Mouse (Mus musculus): ENCODE measurements around the gene Psmc3ip. TPM values are rescaled to one million over a fixed set of nuclear protein-coding genes. Genes with fewer than 3 reads are reported as not detected.

Psmc3ip gene
- total RNA-seq, 2 experiments from 2014 or later: 11.5 to 21.3 TPM

DNA sequence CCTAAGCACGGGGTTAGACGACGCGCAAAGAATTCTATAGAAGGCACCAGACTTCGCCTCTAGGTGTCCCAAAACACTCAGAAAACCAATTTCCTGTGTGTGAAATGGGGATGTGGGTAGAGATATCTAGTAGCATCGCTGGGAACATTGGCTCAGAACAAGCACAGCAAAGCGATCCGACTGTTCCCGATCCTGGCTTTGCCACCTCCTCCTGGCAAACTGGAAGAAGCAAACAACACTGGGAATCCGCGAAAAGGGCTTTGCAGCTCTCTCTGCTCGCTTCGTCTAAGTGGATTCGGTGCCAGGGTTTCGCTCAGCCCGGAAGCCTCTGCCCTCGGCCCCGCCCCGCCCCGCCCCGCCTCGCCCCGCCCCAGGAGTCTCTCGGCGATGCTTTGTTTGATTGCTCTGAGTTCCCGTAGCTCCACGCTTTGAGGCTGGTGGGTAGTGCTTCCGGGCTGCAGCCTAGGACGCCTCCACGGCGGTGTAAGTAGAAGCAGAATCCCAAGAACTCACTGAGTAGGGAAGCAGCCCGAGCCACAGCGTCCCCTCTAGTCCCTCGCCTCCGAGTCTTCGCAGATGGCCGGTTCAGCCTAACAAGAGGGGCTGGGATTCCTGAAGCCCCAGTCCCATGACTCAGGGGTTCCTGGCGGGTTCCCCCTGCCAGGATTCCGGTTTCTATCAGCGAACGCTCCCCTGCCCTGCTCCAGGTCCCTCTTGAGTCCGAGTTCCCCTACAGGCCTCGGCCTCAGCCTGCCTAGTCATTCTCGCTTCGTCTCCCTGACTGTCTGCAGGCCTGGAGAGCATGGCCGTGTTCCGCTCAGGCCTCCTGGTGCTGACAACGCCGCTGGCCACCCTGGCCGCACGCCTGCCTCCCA lies 12.8 kb downstream of the Psmc3ip start, which contains the start of gene Coasy:
Gene Coasy, plus strand, starts transcription at position 358 of the 875 bp plus-strand sequence.
- ATAC-seq (ENCODE audit: poor library complexity, severe bottlenecking): peak; percentile 68

DNA sequence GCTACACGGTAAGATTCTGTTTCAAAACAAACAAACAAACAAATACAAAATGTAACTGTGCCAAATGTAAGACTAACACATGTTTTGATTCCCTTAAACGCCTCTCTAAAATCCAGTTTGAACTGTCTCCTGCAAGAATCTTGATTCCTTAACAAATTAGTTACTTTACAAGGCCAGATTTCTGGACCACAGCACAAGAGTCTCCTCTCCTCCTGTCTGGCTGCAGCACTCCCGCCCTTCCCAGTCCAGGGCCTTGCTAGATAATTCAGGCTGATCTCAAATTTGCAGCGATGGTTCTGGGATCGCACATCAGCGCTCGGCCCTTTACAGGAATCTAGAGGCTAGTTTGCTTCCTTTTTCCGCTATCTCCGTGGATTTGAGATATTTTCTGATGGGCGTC lies 13.6 kb downstream of the Psmc3ip start:
- ATAC-seq (ENCODE audit: poor library complexity, severe bottlenecking): 0 out of 2 replicates have a peak, but pooled peaks have one; percentile 1

DNA sequence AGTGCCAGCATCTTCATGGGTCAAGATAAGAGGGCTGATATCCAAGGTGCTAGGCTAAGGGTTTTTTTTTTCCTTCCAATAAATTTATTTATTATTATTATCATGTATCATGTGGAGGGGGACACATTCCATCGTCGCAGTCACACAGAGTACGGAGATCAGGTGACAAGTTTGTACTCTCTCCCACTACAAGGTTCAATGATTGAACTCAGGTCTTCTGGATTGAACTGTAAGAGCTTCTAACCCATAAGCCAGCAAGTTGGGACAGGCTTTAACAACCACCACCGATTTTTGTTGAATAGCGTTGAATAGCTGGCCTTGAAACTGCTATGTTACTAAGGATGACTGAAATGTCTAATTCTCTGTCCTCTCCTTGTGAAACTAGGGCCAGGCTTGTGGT lies 14.8 kb downstream of the Psmc3ip start:
- ATAC-seq (ENCODE audit: poor library complexity, severe bottlenecking): no peak

DNA sequence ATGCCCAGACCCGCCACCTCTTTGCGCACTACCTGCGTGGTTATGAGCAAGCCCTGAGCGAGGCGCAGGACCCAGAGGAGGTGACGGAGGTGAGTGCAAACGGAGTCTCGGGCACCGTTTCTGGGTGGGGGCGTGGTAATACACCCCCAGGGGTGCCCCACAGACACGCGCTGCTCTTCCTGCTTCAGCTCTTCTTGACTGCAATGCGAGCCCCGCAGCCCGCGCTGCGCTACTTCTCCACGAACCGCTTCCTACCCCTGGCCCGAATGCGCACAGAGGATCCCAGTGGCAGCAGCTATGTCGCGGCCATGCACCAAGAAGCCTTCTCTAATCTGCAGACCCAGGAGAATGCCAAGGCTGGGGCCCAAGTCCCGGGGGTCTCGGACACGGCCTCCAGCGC lies 15.5 kb downstream of the Psmc3ip start:
- ATAC-seq (ENCODE audit: poor library complexity, severe bottlenecking): peak; percentile 22

- ATAC-seq (ENCODE audit: poor library complexity, severe bottlenecking): no peak
Observed at GRCm38 (mm10) chr11:101078121-101078520, 17.1 kb downstream of the Psmc3ip start, which contains the start of gene Hsd17b1. TSS of gene Hsd17b1 (plus strand) at chr11:101078411.

DNA sequence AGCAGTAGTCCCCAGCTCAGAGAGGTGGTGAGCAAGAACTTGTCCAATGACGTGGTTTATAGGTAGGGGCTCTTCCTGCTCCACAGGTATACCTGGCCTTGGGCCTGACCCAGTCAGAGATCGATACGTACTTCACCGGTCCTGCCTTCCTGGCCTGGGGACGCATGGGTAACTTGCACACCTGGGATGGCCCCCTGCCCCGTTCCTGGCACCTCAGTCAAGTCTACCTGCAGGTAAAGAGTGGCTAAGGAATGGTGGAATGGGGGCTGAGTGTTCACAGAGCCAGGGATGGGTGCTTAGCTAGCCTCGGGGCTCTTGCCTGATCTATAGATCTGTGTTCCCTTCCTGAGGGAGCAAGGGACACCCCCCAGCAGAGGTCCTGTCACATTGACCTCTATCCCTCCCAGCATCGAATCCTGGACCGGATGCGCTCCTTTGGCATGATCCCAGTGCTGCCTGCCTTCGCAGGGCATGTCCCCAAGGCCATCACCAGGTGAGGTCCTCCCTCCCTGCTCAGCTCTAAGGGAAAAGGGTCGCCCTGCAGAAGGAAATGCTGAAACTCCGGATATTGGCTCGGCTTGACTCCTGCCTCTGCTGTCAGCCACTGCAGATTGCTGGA lies 23.3 kb downstream of the Psmc3ip start:
- no peak for ATAC-seq (ENCODE audit: poor library complexity, severe bottlenecking)

DNA sequence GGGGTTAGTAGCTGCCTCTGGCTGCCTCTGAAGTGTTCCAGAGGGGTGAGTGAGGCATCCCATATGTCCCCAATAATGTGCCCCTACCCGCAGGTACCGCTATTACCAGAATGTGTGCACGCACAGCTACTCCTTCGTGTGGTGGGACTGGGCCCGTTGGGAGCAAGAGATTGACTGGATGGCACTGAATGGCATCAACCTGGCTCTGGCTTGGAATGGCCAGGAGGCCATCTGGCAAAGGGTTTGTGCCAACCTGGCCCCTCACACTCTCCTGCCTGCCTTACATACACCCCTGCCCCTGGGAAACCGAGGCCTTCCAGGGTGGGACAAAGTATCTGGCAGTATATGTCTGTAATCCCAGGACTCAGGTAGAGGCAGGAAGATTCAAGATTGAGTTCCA lies 24.2 kb downstream of the Psmc3ip start:
- ATAC-seq (ENCODE audit: poor library complexity, severe bottlenecking): no peak

DNA sequence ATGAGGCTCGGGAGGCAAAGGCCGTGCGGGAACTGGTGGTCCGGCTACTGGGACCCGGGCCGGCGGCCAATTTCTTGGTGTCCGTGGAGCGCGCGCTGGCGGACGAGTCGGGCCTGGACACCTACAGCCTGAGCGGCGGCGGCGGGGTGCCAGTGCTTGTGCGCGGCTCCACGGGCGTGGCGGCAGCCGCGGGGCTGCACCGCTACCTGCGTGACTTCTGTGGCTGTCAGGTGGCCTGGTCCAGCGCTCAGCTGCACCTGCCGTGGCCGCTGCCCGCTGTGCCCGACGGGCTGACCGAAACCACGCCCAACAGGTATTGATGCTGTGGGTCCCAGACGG lies 25.1 kb downstream of the Psmc3ip start:
- ATAC-seq (ENCODE audit: poor library complexity, severe bottlenecking): peak; percentile 27; the same call in 1 of the 2 replicates

DNA sequence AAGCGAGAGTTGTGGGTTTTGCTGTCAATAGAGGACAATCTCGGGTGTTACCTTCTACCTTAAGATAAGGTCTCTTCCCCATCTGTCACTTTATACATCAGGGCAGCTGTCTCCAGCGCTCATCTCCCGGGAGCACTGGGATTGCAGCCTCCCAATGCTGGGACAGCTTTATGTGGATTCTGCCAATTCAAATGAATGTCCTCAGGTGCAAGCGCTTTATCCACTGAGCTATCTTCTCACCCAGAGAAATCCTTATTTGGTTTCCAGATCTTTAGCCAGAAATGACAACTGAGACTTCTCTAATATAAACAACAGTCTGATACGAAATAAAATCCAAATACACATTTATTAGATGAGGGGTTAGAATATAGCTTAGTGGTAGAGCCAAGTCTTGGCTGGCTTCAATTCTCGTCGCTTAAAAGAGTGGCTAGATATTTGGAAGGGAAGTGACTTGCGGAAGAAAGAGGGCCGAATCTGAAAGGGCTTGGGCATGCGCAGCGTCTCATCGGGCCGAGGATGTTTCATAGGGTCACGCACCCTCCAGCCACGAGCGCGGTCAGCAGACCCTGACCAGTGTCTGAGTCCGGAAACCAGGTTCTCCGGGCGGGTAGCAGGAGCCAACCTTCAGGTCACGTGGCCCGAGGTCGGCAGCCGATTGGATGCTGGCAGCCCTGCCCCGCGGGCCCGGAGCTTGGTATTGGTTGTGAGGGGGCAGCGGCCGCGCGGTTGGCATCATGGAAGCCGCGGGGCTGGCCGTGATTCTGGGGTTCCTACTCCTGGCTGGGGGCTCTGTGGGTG lies 25.6 kb downstream of the Psmc3ip start, which contains the start of gene Naglu:
Gene Naglu, plus strand, starts transcription at position 622 of the 798 bp plus-strand sequence.
- ATAC-seq (ENCODE audit: poor library complexity, severe bottlenecking): peak; percentile 96

DNA sequence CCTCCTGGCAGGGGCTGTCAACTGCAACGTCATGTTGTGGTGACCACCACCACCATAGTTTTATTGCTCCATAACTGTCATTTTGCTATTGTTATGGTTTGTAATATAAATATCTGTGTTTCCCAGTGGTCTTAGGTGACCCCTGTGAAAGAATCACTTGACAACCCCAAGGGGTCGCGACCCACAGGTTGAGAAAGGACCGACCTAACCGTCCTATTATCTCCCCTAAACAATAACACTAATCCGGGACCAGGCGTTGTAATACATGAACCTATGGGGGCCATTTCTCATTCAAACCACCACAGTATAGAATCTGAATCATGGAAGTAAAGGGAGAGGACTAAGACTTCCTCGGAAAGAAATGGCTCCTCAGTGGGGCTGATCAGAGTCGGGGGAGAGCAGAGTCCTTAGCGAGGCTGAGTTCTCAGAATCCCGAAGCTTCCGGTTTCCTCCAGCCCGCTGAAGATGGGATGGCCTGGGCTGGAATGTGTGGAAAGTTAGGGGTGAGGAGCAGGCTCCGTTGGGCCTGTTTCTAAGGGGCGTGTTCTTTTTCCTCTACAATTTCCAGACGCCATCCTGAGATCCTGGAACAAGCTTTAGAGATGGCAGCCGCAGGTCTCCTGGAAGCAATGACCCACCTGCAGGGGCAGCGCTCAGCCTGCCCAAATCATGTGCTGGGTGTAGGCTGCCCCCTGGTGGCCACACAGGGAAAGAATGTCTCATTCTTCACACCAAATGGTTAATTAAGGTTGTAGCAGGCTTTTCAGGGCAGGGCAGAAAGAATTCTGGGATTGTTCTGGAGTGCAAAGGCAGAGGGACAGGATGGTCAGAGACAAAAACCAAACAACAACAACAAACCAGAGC lies 28.5 kb downstream of the Psmc3ip start:
- ATAC-seq (ENCODE audit: poor library complexity, severe bottlenecking): peak; percentile 49

DNA sequence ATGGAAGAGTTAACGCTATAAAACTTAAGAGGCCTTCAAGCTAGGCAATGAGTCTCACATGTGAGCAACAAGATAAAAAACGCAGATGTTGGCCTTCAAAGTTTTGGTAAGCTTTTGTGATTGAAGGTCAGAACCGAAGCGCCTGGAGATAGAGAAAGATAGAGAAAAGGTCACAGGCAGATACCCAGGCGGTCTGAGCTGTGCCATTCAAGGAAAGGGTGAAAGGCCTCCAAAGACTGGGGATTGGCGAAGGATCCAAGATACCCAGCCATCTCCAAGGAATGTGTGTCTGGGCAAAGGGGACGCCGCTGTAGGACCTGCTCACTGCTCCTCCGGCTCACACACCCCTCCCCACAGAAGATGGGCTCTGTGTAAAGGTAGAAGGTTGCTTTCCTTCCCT lies 30.2 kb downstream of the Psmc3ip start:
- ATAC-seq (ENCODE audit: poor library complexity, severe bottlenecking): no peak

DNA sequence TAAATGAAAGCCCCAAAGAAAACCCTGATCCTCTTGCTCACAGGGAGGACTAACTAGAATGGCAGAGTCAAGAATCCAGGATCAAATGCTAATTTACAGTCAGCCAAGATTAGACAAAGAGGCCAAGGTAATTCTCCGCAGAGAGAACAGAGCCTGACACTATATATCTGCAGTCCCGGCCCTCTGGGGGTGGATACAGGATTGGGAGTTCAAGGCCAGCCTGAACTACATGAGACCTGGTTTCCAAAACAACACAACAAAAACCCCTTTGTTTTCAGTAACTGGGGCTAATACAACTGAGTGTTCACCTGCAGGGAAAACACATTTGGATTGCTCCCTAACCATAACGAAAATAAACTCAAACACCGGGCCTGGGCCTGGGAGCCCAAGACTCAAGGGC lies 30.8 kb downstream of the Psmc3ip start:
- no peak for ATAC-seq (ENCODE audit: poor library complexity, severe bottlenecking)

DNA sequence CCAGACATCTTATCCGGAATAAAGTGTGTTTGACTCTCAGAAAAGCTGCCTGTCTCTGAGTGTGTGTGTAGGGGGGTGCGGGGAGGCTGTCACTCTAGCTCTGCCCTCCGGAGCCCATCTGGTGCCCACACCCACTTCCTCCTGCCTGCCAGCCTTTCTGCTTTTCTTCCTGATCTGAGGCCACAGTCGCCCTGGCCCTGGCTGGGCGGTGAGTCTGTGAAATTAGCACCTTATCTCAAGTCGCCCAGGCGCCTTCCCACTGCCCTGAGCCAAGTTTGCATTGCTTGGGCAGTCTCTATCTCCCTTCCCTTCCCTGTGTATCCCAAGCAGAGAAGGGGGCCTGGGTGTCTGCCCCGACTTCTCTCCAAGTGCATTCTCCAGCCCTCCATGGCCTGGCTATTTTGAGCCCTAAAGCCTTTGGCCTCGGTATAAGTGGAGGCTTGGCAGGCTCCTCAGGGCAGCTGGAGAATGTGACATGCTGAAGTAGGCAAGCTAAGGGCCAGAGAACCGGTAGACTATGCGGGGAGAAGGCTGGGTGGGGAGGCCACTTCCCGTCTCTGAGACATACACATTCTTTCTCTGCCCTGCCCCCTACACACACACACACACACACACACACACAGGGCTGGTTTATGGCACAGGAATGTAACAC lies 31.4 kb downstream of the Psmc3ip start:
- ATAC-seq (ENCODE audit: poor library complexity, severe bottlenecking): peak; percentile 85

DNA sequence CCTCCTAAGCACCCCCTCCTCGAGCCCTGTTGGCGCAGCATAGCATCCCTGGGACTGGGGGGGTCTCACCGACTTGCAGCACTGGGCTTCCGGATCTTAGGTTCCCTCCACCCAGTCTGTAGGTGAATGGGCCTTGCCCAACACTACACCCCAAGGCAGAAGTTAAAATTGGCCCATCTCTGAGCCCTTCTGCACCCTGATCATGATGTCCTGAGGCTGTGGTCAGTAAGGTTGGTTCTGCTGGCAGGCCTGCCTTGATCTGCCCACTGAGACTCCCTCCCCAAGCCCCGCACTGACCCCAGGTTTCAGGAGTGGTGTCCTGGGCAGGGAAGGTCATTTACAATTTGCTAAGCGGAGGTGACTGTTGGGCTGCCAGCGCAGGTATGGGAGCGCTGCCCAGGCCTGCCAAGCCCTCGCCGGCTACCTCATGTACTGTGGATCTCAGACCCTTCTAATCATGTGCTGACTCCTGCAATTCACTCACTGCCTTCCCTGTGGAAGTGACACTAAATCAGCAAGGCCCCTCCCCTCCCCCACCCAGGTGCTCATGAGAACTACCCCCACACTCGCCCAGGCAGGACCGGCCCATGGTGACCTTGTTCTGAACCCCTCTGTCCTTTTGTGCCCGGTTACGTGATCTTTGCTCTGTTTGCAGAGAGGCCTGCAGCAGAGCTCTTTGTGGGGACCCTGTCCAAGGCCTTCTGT lies 32.1 kb downstream of the Psmc3ip start:
- peak; percentile 50 for ATAC-seq (ENCODE audit: poor library complexity, severe bottlenecking)

- no peak for ATAC-seq (ENCODE audit: poor library complexity, severe bottlenecking)
Observed at GRCm38 (mm10) chr11:101062165-101062884, 32.9 kb downstream of the Psmc3ip start.

DNA sequence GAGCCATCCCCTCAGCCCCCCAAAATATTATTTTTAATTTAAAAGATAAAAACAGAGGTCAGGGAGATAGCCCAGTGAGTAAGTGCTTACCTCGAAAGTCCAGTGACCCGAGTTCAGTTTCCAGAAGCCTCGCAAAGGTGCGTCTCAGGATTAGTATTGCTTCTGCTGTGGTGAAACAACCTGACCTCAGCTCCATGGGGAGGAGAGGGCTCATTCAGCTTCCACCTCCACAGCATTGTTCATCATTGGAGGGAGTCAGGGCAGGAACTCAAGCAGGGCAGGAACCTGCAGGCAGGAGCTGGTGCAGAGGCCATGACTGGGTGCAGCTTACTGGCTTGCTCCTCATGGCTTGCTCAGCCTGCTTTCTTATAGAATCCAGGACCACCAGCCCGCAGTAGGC lies 34.2 kb downstream of the Psmc3ip start:
- ATAC-seq (ENCODE audit: poor library complexity, severe bottlenecking): no peak

GRCm38 (mm10) chr11:101060126-101060525 lies 35.1 kb downstream of the Psmc3ip start:
- ATAC-seq (ENCODE audit: poor library complexity, severe bottlenecking): no peak

DNA sequence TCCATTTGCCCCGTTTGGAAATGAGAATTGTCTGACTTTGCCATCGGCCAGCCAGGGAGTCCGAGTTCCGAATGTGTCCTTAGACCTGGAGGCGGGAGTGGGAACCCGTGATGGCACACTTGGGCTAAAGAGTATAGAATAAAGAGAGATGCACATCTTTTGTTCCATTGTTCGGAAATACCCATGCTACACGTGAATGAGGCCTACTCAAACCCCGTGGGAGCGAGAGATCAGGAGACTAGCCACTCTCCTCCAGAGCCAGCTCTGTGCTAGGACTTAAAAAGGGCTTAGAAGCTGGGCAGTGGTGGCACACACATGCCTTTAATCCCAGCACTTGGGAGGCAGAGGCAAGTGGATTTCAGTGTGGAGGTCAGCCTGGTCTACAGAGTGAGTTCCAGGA lies 35.8 kb downstream of the Psmc3ip start:
- ATAC-seq (ENCODE audit: poor library complexity, severe bottlenecking): no peak
